Mouse (Mus musculus) monocyte, adult 2 months (primary cell): ENCODE measurements around the gene Ankrd10.
A peak's percentile ranks its signal among the peaks of the same experiment; 100 is the strongest.
"Not testable (repeated sequence)": the region's sequence is repeated elsewhere in the genome, so short reads cannot be mapped to it uniquely, and the experiment has no call there.

Source experiments
- DNase-seq, 2 experiments: peaks; one replicate each; pipeline ENCODE4 v3.0.0; 2022; ENCODE audit warnings: low spot score in 2 of 2, low read depth in 1 of 2

Ankrd10 gene

GRCm38 (mm10) chr8:11635611-11636081 is at the start of gene Ankrd10:
TSS of gene Ankrd10 (minus strand) at chr8:11635757.
- DNase-seq, result peak; percentile 86 to 92

DNA sequence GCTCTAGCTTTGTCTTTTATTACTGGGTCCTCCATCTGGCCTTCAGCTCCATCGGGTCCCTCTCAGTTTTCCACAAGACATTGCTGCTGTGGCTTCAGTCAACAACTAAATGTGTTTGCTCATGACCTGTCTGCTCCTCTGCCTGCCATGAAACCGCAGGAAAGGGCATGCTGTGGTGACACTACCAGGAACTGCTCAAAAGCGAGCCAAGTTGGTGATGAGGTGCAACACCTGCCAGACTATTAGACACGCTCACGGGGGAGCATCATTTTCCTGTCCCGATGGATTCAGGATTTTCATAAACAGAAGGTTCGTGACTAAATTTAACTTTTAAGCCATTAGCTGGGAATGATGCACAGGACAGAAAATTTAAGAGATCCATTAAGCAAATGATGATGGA is 49.0 kb upstream of the Ankrd10 start:
- DNase-seq, result no peak

DNA sequence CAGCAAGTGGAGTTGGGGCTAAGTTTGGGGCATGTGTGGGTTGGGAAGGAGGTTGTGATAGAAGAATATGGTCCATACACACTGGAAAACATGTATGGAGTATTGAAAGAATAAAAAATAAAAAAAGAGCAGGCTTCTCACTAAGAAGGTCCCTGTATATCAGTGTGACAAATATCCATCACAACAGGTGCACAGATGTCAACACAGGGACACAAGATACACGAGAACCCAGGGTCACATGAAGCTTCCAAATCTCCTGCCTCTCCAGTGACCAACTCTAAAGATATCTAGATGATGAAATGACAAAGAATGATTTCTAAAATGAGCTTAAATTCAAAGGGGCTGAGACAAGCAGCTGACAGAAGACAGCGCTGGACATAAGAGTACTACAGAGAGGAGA is 32.8 kb upstream of the Ankrd10 start:
- DNase-seq, result no peak

DNA sequence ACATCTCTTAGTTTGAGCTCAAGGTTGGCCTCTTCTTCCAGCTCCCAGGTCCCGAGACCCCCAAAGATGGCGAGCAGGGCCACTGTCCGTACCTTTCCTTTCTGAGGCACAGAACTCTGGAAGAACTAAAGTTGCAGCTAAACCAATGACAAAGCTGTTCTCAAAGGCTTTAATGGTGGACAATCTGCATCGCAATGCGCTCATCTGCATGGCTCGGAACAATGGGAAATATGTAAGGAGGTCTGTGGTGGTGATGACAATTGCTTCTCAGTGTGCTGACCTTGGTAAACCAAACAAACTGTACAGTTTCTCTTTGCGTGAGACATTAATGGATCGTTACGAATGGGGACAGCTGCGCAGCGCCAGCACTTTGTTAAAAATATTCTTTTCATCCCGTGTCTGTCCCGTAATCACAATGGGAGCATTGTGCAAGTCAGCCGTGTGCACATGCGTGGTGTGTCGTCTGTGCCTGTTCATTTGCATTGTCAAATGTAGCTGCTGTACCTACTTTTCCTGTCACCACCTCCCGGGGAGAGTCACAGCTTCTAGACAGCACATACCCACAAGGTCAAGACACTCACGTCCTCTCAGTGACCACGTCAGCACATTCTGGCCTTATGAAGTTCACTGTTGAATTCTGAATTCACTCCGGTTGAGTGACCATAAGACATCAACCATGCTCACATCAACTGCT is 30.6 kb upstream of the Ankrd10 start:
- not testable (repeated sequence) for DNase-seq

- no peak for DNase-seq
Measured at GRCm38 (mm10) chr8:11661969-11662368, 26.4 kb upstream of the Ankrd10 start.

- no peak for DNase-seq
Measured at GRCm38 (mm10) chr8:11650021-11650420, 14.5 kb upstream of the Ankrd10 start.

DNA sequence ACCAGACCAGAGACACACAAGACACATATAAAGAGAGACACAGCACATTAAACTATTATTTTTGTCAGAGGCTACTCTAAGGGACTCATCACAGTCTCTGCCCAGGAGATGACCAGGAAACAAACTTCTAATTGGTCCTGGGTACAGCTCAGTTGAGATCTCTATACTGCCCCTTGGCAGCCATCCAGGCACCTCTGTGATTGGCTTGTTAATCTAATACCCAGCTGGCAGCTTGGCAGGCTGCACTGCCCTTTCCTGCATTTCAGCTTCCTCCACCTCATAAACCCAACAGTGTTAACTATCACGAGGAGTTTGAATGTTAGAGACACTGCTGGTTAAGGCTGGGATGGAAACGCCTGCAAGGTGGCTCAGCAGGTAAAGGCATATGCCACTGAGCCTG is 7.6 kb upstream of the Ankrd10 start:
- DNase-seq, result no peak

DNA sequence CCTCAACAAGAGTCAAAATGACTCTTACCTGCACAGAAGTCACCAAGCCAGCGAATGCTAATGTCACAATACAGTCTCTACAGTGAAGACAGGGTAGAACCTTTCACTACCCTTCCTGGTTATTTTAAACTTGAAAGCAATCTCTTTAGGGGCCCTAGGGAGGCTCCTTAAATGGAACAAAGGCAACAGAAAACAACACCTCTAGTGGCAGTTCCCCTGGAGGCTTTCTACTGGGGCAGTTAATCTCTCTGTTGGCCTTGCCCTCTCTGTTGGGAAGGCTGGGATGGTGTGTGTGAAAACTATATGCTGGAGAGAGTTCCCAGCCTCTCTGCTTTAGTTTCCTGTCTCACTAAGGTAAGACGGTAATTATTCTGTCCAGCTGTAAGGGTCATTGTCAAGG is 5.0 kb upstream of the Ankrd10 start:
- DNase-seq, result no peak

- DNase-seq, result no peak
Measured at GRCm38 (mm10) chr8:11637531-11637930, 2.0 kb upstream of the Ankrd10 start.

GRCm38 (mm10) chr8:11636324-11637057 is 934 bp upstream of the Ankrd10 start:
- peak; percentile 64 to 71 for DNase-seq

- peak; percentile 16 to 25 for DNase-seq
Measured at GRCm38 (mm10) chr8:11635012-11635577, 462 bp downstream of the Ankrd10 start.

DNA sequence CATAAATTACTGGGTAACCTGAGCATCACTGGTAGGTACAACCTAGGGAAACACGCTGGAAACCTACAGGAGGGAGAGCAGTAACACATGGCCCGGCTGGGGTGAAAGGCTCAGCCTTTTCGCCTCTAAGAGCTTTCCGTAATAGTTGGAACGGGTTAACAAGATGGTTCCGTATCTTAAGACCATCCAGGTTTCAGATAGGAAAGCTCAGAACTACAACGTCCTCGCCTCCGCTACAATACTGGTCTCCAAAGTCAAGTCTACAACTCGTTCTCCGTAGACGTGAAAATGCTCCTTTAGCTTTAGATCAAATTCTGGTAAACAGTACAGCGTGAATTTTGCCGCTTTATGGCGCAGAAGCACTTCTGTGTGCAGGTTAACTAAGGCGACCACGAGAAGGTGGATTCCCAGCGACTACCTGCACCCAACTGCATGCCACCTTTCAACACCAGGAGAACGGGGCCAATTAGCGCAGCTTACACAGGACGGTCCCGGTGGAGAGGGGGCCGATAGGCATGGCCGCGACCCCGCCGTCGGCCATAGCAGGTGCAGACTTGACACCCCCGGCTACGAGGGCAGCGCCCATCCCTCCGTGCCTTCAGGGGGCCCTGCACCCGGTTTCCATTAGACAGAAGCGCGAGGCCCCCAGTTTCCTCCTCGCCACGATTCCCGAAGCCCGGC is 1.1 kb downstream of the Ankrd10 start:
- DNase-seq, result peak in 1 of 2 experiments; percentile 2

- no peak for DNase-seq
Measured at GRCm38 (mm10) chr8:11633414-11633813, 2.1 kb downstream of the Ankrd10 start.

DNA sequence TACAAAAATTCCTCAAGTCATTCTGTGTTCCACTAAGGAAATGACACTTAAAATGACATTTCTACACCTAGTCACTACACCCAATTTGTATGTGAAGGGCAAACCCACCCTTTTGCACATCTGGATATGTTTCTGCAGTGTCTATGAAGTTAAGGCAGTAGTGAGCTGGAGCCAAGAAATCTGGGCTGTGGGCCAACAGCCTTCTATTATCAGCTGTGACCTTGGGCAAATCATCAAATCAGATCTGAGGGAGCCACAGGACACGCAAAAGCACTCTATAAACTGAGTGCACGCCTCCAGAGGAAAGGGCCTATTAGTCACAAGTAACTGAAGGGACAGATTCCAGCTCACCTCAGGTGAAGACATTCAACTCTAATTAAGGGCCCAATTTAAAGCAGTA is 3.2 kb downstream of the Ankrd10 start:
- DNase-seq, result no peak

DNA sequence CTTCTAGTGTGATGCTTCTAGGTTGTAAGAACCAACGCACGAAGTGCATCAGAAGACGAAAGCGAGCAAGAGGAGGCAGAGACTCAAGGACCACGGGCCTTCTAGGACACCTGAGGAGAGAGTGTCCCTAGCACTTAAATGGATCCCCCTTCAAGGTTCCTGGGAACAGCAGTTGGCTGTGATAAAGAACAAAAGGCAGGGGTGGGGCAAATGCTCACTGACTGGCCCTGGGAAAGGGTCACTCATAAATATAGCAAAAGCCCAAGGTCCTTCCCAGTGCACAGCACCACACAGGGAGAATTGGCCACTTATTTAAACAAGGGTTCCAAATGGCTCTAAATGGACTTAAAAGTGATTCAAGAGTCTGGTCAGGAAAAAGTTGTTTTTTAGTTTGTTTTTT is 6.4 kb downstream of the Ankrd10 start:
- no peak for DNase-seq

DNA sequence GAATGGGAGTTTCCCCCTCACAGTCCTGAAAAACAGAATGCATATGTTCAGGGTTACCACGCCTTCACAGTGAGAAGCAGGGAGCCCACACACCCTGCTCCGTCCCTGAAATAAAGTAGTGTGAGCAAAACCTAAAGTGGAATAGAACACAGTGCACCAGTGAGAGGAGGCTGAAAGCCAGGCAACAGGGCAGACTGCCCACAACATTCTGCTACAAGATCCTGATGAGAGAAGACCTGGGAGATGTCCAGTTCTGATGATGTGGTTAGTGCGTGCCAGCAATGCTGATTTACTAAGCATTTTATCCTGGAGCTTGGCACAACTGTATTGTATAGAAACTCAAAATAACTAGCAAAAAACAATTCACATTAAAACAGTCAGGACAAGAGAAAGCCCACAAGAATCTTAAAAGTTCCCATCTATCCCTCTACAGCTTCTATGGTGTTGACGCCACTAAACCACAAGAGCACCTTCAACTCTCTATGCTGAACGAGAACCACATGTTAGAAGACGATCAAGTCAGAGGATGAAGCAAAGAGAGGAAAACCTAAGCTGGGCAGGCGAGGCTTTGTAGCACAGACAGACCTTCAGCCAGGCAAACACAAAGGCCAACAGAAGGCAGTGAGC is 6.9 kb downstream of the Ankrd10 start:
- DNase-seq, result no peak

DNA sequence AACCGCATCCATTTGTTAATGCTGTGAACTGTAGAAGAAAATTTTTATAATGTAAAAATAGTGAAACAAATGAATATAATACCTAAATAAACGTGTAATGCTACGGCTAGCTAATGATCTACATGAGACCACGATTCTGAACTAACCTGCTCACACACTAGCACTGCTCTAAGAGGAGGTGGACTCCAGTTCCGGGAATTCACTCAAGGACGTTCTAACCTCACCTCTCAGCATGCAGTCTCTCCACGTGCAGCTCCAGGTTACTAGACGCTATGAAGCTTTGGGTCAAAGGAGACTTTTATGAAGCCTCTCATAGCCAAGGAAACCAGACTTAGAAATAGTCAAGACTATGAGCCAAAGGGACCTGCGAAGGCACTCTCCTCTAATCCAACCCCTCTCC is 7.8 kb downstream of the Ankrd10 start:
- no peak for DNase-seq

DNA sequence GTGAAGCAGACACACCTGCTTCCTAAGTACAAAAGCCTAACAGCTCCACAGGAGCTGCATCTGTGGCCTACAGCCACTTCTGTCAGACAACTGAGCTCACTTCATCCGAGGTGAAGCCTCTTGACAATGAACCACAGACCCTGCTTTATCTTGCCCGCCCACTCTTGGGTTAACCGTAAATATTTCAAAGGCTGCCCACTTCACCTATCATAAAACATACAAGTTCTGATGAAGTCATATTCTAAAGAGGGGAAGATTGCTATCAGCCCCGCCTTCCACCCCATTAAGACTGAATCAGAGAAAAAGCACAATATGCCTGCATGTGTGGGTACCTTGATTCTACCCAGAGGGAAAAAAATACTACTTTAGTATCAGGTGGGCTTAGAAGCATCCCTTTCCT is 10.5 kb downstream of the Ankrd10 start:
- no peak for DNase-seq

DNA sequence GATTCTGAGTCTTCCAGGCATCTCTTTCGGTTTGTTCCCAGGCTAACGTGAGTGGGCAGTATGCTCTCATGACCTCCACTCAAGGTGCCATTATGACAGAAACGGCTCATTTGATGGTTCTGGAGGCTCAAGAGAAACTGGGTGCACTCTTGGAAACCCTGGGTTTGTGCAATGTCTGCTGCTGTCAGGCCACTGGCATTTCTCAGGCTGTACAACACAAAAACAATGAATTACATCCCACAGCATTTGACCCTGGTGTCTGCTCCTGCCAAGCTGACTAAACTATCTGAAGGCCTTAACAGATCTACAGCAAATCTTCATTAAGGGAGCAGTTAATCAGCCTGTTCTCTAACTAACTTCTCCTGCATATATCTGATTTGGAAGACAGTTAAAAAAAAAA is 16.5 kb downstream of the Ankrd10 start:
- no peak for DNase-seq

DNA sequence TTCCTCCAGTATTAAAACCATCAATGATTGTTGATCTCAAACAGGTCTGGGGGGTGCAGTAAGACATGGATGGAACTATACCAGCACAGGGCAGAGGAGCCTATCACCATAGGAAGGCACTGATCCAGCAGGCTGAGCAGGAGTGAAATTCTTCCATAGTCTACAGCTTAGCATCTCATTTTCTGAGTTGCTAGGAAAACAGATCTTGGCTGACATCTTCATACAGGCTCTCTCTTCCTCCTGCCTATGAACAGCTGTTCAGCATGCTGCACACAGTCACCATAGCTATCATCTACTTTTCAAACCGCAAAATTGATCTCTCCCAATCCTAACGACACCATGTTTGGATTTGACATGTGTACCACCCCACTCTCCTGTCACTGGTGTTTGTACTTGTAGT is 17.5 kb downstream of the Ankrd10 start:
- DNase-seq, result no peak

DNA sequence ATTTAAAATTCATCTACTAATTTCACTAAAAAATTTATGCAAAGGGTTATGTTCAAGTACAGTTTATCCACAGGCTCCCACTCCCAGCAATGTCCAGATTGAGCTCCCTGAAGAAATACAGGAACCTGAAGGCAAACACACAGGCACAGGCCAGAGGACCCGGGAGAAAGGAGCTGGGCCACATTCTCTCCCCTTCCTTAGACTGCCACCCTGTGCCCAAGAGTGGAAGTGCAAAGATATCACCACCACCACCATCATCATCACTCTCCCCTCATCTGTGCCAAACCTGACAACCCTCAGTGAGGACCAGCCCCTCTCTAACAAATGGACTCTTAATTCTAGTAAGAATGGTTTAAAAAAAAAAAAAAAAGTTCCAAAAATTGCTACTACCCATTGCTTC is 19.3 kb downstream of the Ankrd10 start:
- DNase-seq, result no peak
